Comparison of ENCODE assay signal across 8 mouse cellular contexts in the genomic region with DNA sequence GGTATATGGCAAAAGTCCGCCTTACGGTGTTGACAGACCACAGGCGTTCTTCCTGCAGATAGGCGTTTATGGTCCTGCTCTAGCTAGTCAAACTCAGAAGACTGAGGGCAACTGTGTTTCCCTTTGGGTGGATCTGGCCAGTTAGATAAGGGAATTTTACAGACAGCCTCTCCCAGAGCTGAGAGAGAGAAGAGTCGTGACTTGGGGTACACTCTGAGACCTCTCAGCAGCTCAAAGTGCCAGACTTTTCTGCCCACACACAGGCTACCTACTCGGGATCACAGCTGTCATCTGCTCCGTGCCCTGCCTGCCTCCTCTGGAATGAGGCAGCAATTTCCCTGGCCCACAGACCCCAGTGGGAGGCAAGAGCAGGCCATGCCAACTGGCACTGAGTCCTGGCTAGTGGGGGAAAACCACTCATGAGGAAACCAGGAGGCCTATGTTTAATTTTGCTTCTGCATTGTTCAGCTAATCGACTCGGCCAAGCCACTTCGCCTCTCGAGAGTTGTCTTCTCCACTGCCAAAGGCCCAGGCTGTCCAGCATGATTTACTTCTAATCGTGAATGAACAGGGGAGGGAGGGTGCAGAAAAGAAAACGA. TPM values are rescaled to one million over a fixed set of nuclear protein-coding genes. Genes with fewer than 3 reads are reported as not detected.
DNase-seq lines count a peak whose midpoint lies in the region; ATAC-seq and TF ChIP-seq lines count a peak whose summit lies in the region.

No protein-coding gene starts in this region.

- H3K27ac ChIP-seq in stomach, embryonic 15.5 days = peak overlapping the region; percentile 51
- no peak overlapping the region; the same call in 1 of the 2 replicates for H3K27ac ChIP-seq in stomach, postnatal 0 days (replicated peaks)
- H3K27ac ChIP-seq in neural tube, embryonic 15.5 days (replicated peaks) = no peak overlapping the region

- peaks cover 7% of the 10 kb centered on the region for H3K9me3 ChIP-seq in erythroblast, embryonic 14.5 days (ENCODE audit: control insufficient read depth, low read length)
- no peaks in the 10 kb centered on the region for H3K9me3 ChIP-seq in stomach, embryonic 15.5 days
- H3K9me3 ChIP-seq in stomach, postnatal 0 days (ENCODE audit: control insufficient read depth, low read length) = no peaks in the 10 kb centered on the region
- no peaks in the 10 kb centered on the region for H3K9me3 ChIP-seq in neural tube, embryonic 15.5 days (replicated peaks)

- ATAC-seq in erythroblast, adult 5-6 weeks (replicated peaks; ENCODE audit: low FRiP score, poor library complexity, severe bottlenecking) = no peak
- peak; percentile 53; the same call in 1 of the 2 replicates for ATAC-seq in stomach, embryonic 15.5 days (ENCODE audit: insufficient read depth, low FRiP score, low read depth)
- no peak for ATAC-seq in stomach, postnatal 0 days (ENCODE audit: low FRiP score, low TSS enrichment)
- ATAC-seq in neural tube, embryonic 15.5 days (ENCODE audit: low FRiP score) = peak; percentile 71

- peaks cover 61% of the 10 kb centered on the region for H3K4me1 ChIP-seq in erythroblast, embryonic 14.5 days (ENCODE audit: control insufficient read depth)
- H3K4me1 ChIP-seq in stomach, embryonic 15.5 days = peaks cover 11% of the 10 kb centered on the region
- peaks cover 5% of the 10 kb centered on the region; the same call in 1 of the 2 replicates for H3K4me1 ChIP-seq in stomach, postnatal 0 days (replicated peaks; ENCODE audit: control insufficient read depth, insufficient read depth)
- peaks cover 17% of the 10 kb centered on the region for H3K4me1 ChIP-seq in neural tube, embryonic 15.5 days

- no peak for TF ChIP-seq CTCF in stomach, postnatal 0 days (IDR thresholded peaks at IDR 0.05; ENCODE audit: low read depth)

- peaks cover 54% of the 10 kb centered on the region for H3K27me3 ChIP-seq in erythroblast, embryonic 14.5 days (ENCODE audit: control insufficient read depth)
- H3K27me3 ChIP-seq in stomach, embryonic 15.5 days (replicated peaks) = no peaks in the 10 kb centered on the region
- H3K27me3 ChIP-seq in stomach, postnatal 0 days (ENCODE audit: control insufficient read depth, insufficient read depth, low read length) = no peaks in the 10 kb centered on the region
- H3K27me3 ChIP-seq in neural tube, embryonic 15.5 days (replicated peaks) = peaks cover 8% of the 10 kb centered on the region

- no peaks in the 10 kb centered on the region; the same call in 1 of the 2 replicates for H3K36me3 ChIP-seq in erythroblast, embryonic 14.5 days (ENCODE audit: control insufficient read depth)
- no peaks in the 10 kb centered on the region for H3K36me3 ChIP-seq in stomach, embryonic 15.5 days
- no peaks in the 10 kb centered on the region for H3K36me3 ChIP-seq in stomach, postnatal 0 days (ENCODE audit: control insufficient read depth, insufficient read depth, low read length)
- H3K36me3 ChIP-seq in neural tube, embryonic 15.5 days = no peaks in the 10 kb centered on the region

- H3K9ac ChIP-seq in stomach, embryonic 15.5 days = no peak overlapping the region
- H3K9ac ChIP-seq in stomach, postnatal 0 days (ENCODE audit: low read length) = no peak overlapping the region
- no peak overlapping the region for H3K9ac ChIP-seq in neural tube, embryonic 15.5 days (replicated peaks)

- WGBS in stomach, embryonic 15.5 days = 44% methylated on average over 13 of the region's 13 CpGs
- WGBS in stomach, postnatal 0 days = 36% methylated on average over 13 of the region's 13 CpGs
- WGBS in neural tube, embryonic 15.5 days = 37% methylated on average over 13 of the region's 13 CpGs

- no peak for TF ChIP-seq EP300 in stomach, postnatal 0 days (optimal IDR thresholded peaks at IDR 0.05)

- peak overlapping the region; percentile 57 for H3K4me3 ChIP-seq in erythroblast, embryonic 14.5 days (replicated peaks)
- H3K4me3 ChIP-seq in stomach, embryonic 15.5 days (replicated peaks) = no peak overlapping the region
- no peak overlapping the region for H3K4me3 ChIP-seq in stomach, postnatal 0 days (ENCODE audit: low read depth, low read length)
- H3K4me3 ChIP-seq in neural tube, embryonic 15.5 days (replicated peaks) = no peak overlapping the region

- DNase-seq in stomach, postnatal 0 days (ENCODE audit: low spot score) = no peak
- DNase-seq in heart, adult 8-10 months (ENCODE audit: low spot score) = peak; percentile 19
- DNase-seq in kidney, postnatal 14 days = peak; percentile 33
- DNase-seq in MN1 (ENCODE audit: low spot score) = no peak

- H3K4me2 ChIP-seq in stomach, embryonic 15.5 days = no peak overlapping the region
- H3K4me2 ChIP-seq in stomach, postnatal 0 days (replicated peaks; ENCODE audit: low read depth) = no peak overlapping the region
- no peak overlapping the region for H3K4me2 ChIP-seq in neural tube, embryonic 15.5 days

RNA-seq across cellular contexts. Expression of a gene that starts 31.3 kb away (rescaled TPM):
- polyA plus RNA-seq in erythroblast, embryonic 14.5 days (2012) = 189 and 215 TPM in 2 replicates
- 0.38 and 2.7 TPM in 2 replicates for total RNA-seq in erythroblast, adult 5-6 weeks (2015; ENCODE audit: low replicate concordance)
- 1.1 and 1.4 TPM in 2 replicates for total RNA-seq in erythroblast, adult 5-6 weeks (2017; ENCODE audit: low replicate concordance)
- 119 and 129 TPM in 2 replicates for polyA plus RNA-seq in stomach, embryonic 15.5 days (2015; fragmentation: Nextera tagmentation; extraction: Ambion mirVana)
- 36.9 and 39.8 TPM in 2 replicates for polyA plus RNA-seq in stomach, postnatal 0 days (2015; fragmentation: Nextera tagmentation; extraction: Ambion mirVana)
- total RNA-seq in heart, adult 8-10 months (2022) = 10 to 100 TPM; 12.6 to 22.5 (median 14.9) TPM
- polyA plus RNA-seq in neural tube, embryonic 15.5 days (2015; fragmentation: Nextera tagmentation; extraction: Ambion mirVana) = 78.8 and 91.3 TPM in 2 replicates

Comparison
In these comparisons a context has a peak if more than half of its experiments do, and no peak if none do; other contexts are left out.
1. ATAC-seq: peak in stomach, embryonic 15.5 days (single experiment) and neural tube, embryonic 15.5 days (single experiment); none in erythroblast, adult 5-6 weeks (single experiment) and stomach, postnatal 0 days (single experiment).
2. DNase-seq: peak in heart, adult 8-10 months (single experiment) and kidney, postnatal 14 days (single experiment); none in stomach, postnatal 0 days (single experiment) and MN1 (single experiment).